Mouse (Mus musculus) induced T-regulatory cell, adult 2 months (primary cell): ENCODE measurements around the gene Sh2d6.

Experiments
- DNase-seq: peaks from one replicate; pipeline ENCODE4 v3.0.0-alpha.2; 2012; ENCODE audit warnings: low read depth

Sh2d6 gene

GRCm38 (mm10) chr6:72521607-72522006, at the start of gene Sh2d6:
Gene Sh2d6, minus strand, starts transcription at chr6:72521707.
- no peak for DNase-seq

GRCm38 (mm10) chr6:72570644-72571397, 49.3 kb upstream of the Sh2d6 start:
- DNase-seq, result no peak

GRCm38 (mm10) chr6:72568736-72569135, 47.2 kb upstream of the Sh2d6 start:
- no peak for DNase-seq

GRCm38 (mm10) chr6:72567508-72567907, 46.0 kb upstream of the Sh2d6 start:
- DNase-seq, result no peak

- DNase-seq, result peak; percentile 94
Measured at GRCm38 (mm10) chr6:72566044-72566443, 44.5 kb upstream of the Sh2d6 start.

- DNase-seq, result no peak
Measured at GRCm38 (mm10) chr6:72565506-72565905, 44.0 kb upstream of the Sh2d6 start.

GRCm38 (mm10) chr6:72562894-72563293, 41.4 kb upstream of the Sh2d6 start:
- DNase-seq, result no peak

GRCm38 (mm10) chr6:72562486-72562885, 41.0 kb upstream of the Sh2d6 start:
- no peak for DNase-seq

- no peak for DNase-seq
Measured at GRCm38 (mm10) chr6:72560801-72561200, 39.3 kb upstream of the Sh2d6 start.

- DNase-seq, result no peak
Measured at GRCm38 (mm10) chr6:72553079-72553412, 31.5 kb upstream of the Sh2d6 start.

GRCm38 (mm10) chr6:72552171-72553078, 30.9 kb upstream of the Sh2d6 start:
- DNase-seq, result peak; percentile 90

GRCm38 (mm10) chr6:72550503-72551100, 29.1 kb upstream of the Sh2d6 start:
- DNase-seq, result peak; percentile 79

- no peak for DNase-seq
Measured at GRCm38 (mm10) chr6:72550025-72550424, 28.5 kb upstream of the Sh2d6 start.

GRCm38 (mm10) chr6:72549041-72549580, 27.6 kb upstream of the Sh2d6 start:
- peak; percentile 64 for DNase-seq

GRCm38 (mm10) chr6:72547862-72548261, 26.4 kb upstream of the Sh2d6 start:
- no peak for DNase-seq

- DNase-seq, result peak; percentile 39
Measured at GRCm38 (mm10) chr6:72547121-72547520, 25.6 kb upstream of the Sh2d6 start.

- no peak for DNase-seq
Measured at GRCm38 (mm10) chr6:72545377-72545776, 23.9 kb upstream of the Sh2d6 start.

GRCm38 (mm10) chr6:72544283-72544987, 22.9 kb upstream of the Sh2d6 start, which contains the start of gene Capg:
Gene Capg, plus strand, starts transcription at chr6:72544391.
- DNase-seq, result peak; percentile 83

- no peak for DNase-seq
Measured at GRCm38 (mm10) chr6:72543265-72543850, 21.9 kb upstream of the Sh2d6 start.

- DNase-seq, result peak; percentile 93
Measured at GRCm38 (mm10) chr6:72538562-72539031, 17.1 kb upstream of the Sh2d6 start.

- no peak for DNase-seq
Measured at GRCm38 (mm10) chr6:72537998-72538500, 16.5 kb upstream of the Sh2d6 start.
